Mouse (Mus musculus) ovary, adult 18-20 months (tissue): Measurements from ENCODE around the gene Obox3.
"Not testable (repeated sequence)": the region's sequence is repeated elsewhere in the genome, so short reads cannot be mapped to it uniquely, and the experiment has no call there.

Experiments used
- DNase-seq: peaks from one replicate; pipeline ENCODE4 v3.0.0; 2022; ENCODE audit warnings: low spot score, mixed read lengths

Obox3 gene

GRCm38 (mm10) chr7:15639802-15640201, at the start of gene Obox3:
Gene Obox3, minus strand, starts transcription at chr7:15639902.
- not testable (repeated sequence) for DNase-seq

GRCm38 (mm10) chr7:15509411-15509810, 130.3 kb downstream of the Obox3 start:
- DNase-seq, result not testable (repeated sequence)
